Mouse (Mus musculus) small intestine, adult 2 months (tissue): ENCODE data around the gene Snrpb.

Experiments used
- CTCF ChIP-seq: fragments of 200-500 bp; IDR thresholded peaks from 2 replicates; pipeline ENCODE4 v1.5.1; 2012; ENCODE audit warnings: low read depth, mild to moderate bottlenecking, control low read depth, inconsistent platforms, low read length, moderate library complexity, mixed read lengths; ENCODE audit not compliant: insufficient replicate concordance, insufficient read length; ENCODE audit errors: extremely low read depth
- POLR2A ChIP-seq: fragments of 200-500 bp; IDR thresholded peaks from 2 replicates; pipeline ENCODE4 v1.6.1; 2012; ENCODE audit warnings: low read depth, mild to moderate bottlenecking, control low read depth, inconsistent platforms, low read length, moderate library complexity

GRCm38 (mm10) chr2:130166311-130167214 is 12.6 kb downstream of the Snrpb start:
- TF ChIP-seq CTCF (no peak), POLR2A (no peak)
